Mouse (Mus musculus) urinary bladder, postnatal 36 days (tissue): ENCODE measurements around the gene 2310030G06Rik.

Experiments
- DNase-seq, 2 experiments: peaks; one replicate each; pipeline ENCODE4 v3.0.0; 2022; ENCODE audit warnings: low spot score in 2 of 2, mixed read lengths in 1 of 2

2310030G06Rik gene

GRCm38 (mm10) chr9:50746214-50746677 is at the start of gene 2310030G06Rik:
TSS of gene 2310030G06Rik (minus strand) at chr9:50746536.
- peak in 1 of 2 experiments; percentile 44 for DNase-seq

- DNase-seq = no peak
These were observed 48.9 kb upstream of the 2310030G06Rik start for GRCm38 (mm10) chr9:50795266-50795665.

- no peak for DNase-seq
These were observed 35.8 kb upstream of the 2310030G06Rik start for GRCm38 (mm10) chr9:50782155-50782554.

- no peak for DNase-seq
These were observed 29.9 kb upstream of the 2310030G06Rik start for GRCm38 (mm10) chr9:50776162-50776760.

- no peak for DNase-seq
These were observed 29.4 kb upstream of the 2310030G06Rik start for GRCm38 (mm10) chr9:50775662-50776126.

GRCm38 (mm10) chr9:50774991-50775612 is 28.8 kb upstream of the 2310030G06Rik start, which contains the start of the genes Alg9 and 1110032A03Rik:
TSS of gene Alg9 (plus strand) at chr9:50775019.
TSS of gene 1110032A03Rik (minus strand) at chr9:50775520.
- DNase-seq = peak; percentile 89

GRCm38 (mm10) chr9:50774026-50774462 is 27.7 kb upstream of the 2310030G06Rik start:
- DNase-seq = no peak

GRCm38 (mm10) chr9:50770011-50770410 is 23.7 kb upstream of the 2310030G06Rik start:
- no peak for DNase-seq

- DNase-seq = peak; percentile 97
These were observed 22.0 kb upstream of the 2310030G06Rik start, which contains the start of gene Fdxacb1 for GRCm38 (mm10) chr9:50768107-50769002. TSS of gene Fdxacb1 (plus strand) at chr9:50768236.

- peak in 1 of 2 experiments; percentile 5 for DNase-seq
These were observed 21.3 kb upstream of the 2310030G06Rik start for GRCm38 (mm10) chr9:50767531-50768106.

- no peak for DNase-seq
These were observed 17.0 kb upstream of the 2310030G06Rik start for GRCm38 (mm10) chr9:50763331-50763730.

GRCm38 (mm10) chr9:50761520-50762243 is 15.3 kb upstream of the 2310030G06Rik start:
- no peak for DNase-seq

GRCm38 (mm10) chr9:50756711-50757110 is 10.4 kb upstream of the 2310030G06Rik start:
- no peak for DNase-seq

- DNase-seq = no peak
These were observed 7.6 kb upstream of the 2310030G06Rik start for GRCm38 (mm10) chr9:50753947-50754346.

- peak; percentile 67 to 83 for DNase-seq
These were observed 6.7 kb upstream of the 2310030G06Rik start for GRCm38 (mm10) chr9:50752784-50753615.

GRCm38 (mm10) chr9:50752054-50752602 is 5.8 kb upstream of the 2310030G06Rik start, which contains the start of gene Hspb2:
TSS of gene Hspb2 (minus strand) at chr9:50752354.
- DNase-seq = no peak

GRCm38 (mm10) chr9:50751323-50751722 is 5.0 kb upstream of the 2310030G06Rik start, which contains the start of gene Cryab:
TSS of gene Cryab (plus strand) at chr9:50751325.
- no peak for DNase-seq

- no peak for DNase-seq
These were observed 4.4 kb upstream of the 2310030G06Rik start for GRCm38 (mm10) chr9:50750706-50751105.

- peak in 1 of 2 experiments; percentile 51 for DNase-seq
These were observed 530 bp downstream of the 2310030G06Rik start for GRCm38 (mm10) chr9:50745806-50746205.
